Mouse (Mus musculus) intestine, embryonic 16.5 days (tissue): ENCODE measurements around the gene Slc29a1. TPM values are rescaled to one million over a fixed set of nuclear protein-coding genes. Genes with fewer than 3 reads are reported as not detected.
"Not testable (repeated sequence)": the region's sequence is repeated elsewhere in the genome, so short reads cannot be mapped to it uniquely, and the experiment has no call there.

Experiments used
- ATAC-seq: fragments of 200-750 bp; cut with Nextera tagmentation; 2 replicates; pipeline ENCODE4 v1.8.0; 2017; ENCODE audit warnings: moderate TSS enrichment, moderate library complexity
- H3K27ac ChIP-seq: fragments of 300-500 bp; sonication (generic); 2 replicates; pipeline ENCODE4 v1.5.1; 2014; ENCODE audit warnings: mild to moderate bottlenecking, low read length
- H3K27me3 ChIP-seq: fragments of 300-500 bp; sonication (generic); replicated peaks from 2 replicates; pipeline ENCODE4 v1.6.1; 2014; ENCODE audit warnings: low read length, control low read depth, mixed read lengths; ENCODE audit not compliant: control insufficient read depth, insufficient read depth
- H3K36me3 ChIP-seq: fragments of 300-500 bp; sonication (generic); 2 replicates; pipeline ENCODE4 v1.6.1; 2014; ENCODE audit warnings: low read length, control low read depth; ENCODE audit not compliant: control insufficient read depth, insufficient read depth
- H3K4me1 ChIP-seq: fragments of 300-500 bp; sonication (generic); 2 replicates; pipeline ENCODE4 v1.6.1; 2014; ENCODE audit warnings: low read length, control low read depth, mixed read lengths; ENCODE audit not compliant: control insufficient read depth, insufficient read depth
- H3K4me2 ChIP-seq: fragments of 300-500 bp; sonication (generic); 2 replicates; pipeline ENCODE4 v1.6.1; 2014; ENCODE audit warnings: low read depth, low read length, control low read depth
- H3K4me3 ChIP-seq: fragments of 300-500 bp; sonication (generic); 2 replicates; pipeline ENCODE4 v1.5.1; 2014; ENCODE audit warnings: mild to moderate bottlenecking, low read length
- H3K9ac ChIP-seq: fragments of 300-500 bp; sonication (generic); 2 replicates; pipeline ENCODE4 v1.6.1; 2014; ENCODE audit warnings: low read depth, low read length
- H3K9me3 ChIP-seq: fragments of 300-500 bp; sonication (generic); 2 replicates; pipeline ENCODE4 v1.6.1; 2016; ENCODE audit warnings: low read length, control low read depth; ENCODE audit not compliant: control insufficient read depth
- WGBS: fragments of 180-500 bp; shearing (Covaris S2); extraction: QIAGEN DNeasy Blood & Tissue Kit; methylation state at CpG from one replicate; pipeline ENCODE4 v1.1.7; 2014; 5-methylcytosine and 5-hydroxymethylcytosine counted together
- polyA plus RNA-seq: library from polyadenylated mRNA; unstranded; fragments of >200 nt; fragmentation: Nextera tagmentation; extraction: Ambion mirVana; gene quantifications from 2 replicates; pipeline ENCODE4 v1.2.1, GENCODE M21; 2015

The Slc29a1 gene
- polyA plus RNA-seq, 1 experiment from 2014 or later: 83.1 TPM

DNA sequence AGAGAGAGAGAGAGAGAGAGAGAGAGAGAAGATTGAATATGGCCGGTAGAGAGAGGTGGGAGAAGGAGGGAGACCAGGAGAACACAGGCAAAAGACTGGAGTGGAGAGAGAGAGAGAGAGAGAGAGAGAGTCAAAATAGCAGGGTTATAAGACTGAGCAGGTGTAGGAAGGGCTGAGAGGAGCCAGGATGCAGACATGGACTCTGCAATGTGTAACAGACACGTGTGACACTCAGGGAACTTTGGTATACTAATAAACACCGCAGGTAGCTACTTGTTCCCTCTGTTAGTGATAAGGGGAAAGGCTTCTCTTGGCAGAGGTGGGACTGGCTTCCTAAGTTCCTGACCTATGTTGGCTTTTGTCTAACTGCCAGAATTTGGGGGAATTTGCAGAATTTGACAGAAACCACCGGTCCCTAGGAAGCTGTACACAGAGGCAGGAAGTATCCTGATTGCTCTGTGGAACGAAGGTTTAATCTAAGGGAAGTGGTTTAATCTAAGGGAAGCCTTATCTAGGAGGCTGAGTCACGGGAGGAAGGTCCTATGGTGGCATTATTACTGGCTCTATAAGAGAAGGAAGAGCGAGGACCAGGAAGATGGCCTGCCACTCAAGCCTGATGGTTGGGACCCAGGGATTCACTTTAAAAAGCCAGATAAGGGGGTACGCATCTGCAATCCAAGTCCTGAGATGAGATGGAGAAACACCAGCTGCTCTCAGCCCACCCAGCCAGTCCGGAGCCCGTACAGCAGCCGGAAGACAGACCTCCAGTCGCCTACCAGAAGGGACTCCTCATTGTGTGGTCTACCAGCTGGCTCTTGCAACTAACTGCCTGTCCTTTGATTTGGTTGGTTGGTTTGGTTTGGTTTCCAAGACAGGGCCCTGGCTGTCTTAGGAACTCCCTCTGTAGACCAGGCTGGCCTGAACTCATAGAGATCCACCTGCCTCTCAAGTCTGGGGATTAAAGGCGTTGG lies 29.8 kb upstream of the Slc29a1 start:
- H3K9me3 ChIP-seq: no peaks in the 10 kb centered on the region
- peaks cover 21% of the 10 kb centered on the region for H3K4me1 ChIP-seq
- H3K27me3 ChIP-seq: no peaks in the 10 kb centered on the region
- H3K4me3 ChIP-seq: no peak overlapping the region; the same call in 1 of the 2 replicates
- ATAC-seq: peak; percentile 54
- no peaks in the 10 kb centered on the region for H3K36me3 ChIP-seq
- WGBS: 41% methylated on average over 13 of the region's 13 CpGs
- peak overlapping the region; percentile 55 for H3K27ac ChIP-seq
- peak overlapping the region; percentile 89 for H3K4me2 ChIP-seq
- H3K9ac ChIP-seq: peak overlapping the region; percentile 69; the same call in 1 of the 2 replicates

DNA sequence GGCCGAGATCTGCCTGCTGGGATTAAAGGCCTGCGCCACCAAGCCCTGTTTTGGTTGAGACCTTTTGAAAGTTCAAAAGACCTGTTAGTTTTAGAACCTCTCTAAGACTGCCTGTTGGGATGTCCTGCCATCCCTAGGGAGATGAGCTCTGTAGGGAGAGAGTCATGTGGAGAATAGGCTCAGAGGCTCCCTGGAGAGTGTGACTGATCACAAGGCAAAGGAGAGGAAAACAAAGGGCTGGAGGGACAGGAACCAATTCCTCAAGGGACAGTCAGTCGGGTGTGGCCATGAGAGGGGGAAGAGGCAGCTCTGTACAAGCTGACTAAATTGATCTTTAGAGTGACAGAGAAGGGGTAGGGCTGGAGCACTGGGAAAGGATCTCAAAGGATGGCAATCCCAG lies 28.8 kb upstream of the Slc29a1 start:
- WGBS: 44% methylated on average over 3 of the region's 3 CpGs
- ATAC-seq: no peak
- no peaks in the 10 kb centered on the region for H3K27me3 ChIP-seq

DNA sequence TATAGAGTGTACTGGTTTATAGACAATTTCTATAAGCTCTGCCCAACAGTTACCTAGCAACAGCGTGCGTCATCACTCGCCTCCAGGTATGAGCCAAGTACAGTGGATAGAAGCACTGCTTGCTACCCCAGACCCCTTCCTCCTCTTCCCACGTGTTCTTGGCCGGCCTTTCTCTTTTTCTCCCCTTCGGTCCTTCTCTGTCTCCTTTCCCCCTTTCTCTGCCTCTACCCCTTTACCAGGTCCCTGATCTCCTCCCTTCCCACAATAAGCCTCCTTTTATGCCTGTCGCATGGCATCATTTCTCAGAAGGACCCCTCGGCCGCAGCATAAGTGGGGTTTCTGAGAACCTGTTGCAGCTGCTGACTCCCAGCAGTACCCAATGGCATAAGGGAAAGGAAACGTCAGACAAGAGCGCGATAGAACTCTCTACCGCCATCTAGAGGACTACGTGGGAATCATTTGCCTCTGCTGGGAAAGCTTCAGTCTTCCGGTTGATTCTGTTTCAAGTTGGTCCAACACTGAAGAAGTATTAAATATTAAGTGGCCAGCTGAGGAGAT lies 27.2 kb upstream of the Slc29a1 start:
- Histone ChIP-seq H3K4me2 (peak overlapping the region; percentile 33; the same call in 1 of the 2 replicates), H3K27me3 (no peaks in the 10 kb centered on the region), H3K4me3 (no peak overlapping the region), H3K4me1 (peaks cover 21% of the 10 kb centered on the region), H3K9ac (no peak overlapping the region; the same call in 1 of the 2 replicates), H3K36me3 (no peaks in the 10 kb centered on the region), H3K9me3 (no peaks in the 10 kb centered on the region), H3K27ac (no peak overlapping the region)
- ATAC-seq: peak; percentile 25; the same call in 1 of the 2 replicates
- WGBS: 26% methylated on average over 15 of the region's 15 CpGs

More for the DNA sequence above, 28.8 kb upstream of the Slc29a1 start:
- Histone ChIP-seq H3K36me3 (no peaks in the 10 kb centered on the region), H3K9ac (no peak overlapping the region), H3K4me3 (no peak overlapping the region), H3K27ac (no peak overlapping the region), H3K4me2 (no peak overlapping the region), H3K4me1 (peaks cover 21% of the 10 kb centered on the region), H3K9me3 (no peaks in the 10 kb centered on the region)

DNA sequence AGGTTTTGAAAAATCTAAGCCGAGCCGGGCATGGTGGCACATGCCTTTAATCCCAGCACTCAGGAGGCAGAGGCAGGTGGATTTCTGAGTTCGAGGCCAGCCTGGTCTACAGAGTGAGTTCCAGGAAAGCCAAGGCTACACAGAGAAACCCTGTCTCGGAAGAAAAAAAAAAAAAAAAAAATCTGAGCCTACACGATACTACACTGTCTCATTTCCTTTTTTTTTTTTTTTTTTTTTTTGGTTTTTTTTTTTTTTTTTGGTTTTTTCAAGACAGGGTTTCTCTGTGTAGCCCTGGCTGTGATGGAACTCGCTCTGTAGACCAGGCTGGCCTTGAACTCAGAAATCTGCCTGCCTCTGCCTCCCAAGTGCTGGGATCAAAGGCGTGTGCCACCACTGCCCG lies 24.0 kb upstream of the Slc29a1 start:
- ATAC-seq, H3K36me3 ChIP-seq, H3K4me2 ChIP-seq, H3K9me3 ChIP-seq, H3K9ac ChIP-seq, H3K4me3 ChIP-seq, H3K4me1 ChIP-seq, H3K27ac ChIP-seq, H3K27me3 ChIP-seq: not testable (repeated sequence)
- 87% methylated on average over 8 of the region's 8 CpGs for WGBS

DNA sequence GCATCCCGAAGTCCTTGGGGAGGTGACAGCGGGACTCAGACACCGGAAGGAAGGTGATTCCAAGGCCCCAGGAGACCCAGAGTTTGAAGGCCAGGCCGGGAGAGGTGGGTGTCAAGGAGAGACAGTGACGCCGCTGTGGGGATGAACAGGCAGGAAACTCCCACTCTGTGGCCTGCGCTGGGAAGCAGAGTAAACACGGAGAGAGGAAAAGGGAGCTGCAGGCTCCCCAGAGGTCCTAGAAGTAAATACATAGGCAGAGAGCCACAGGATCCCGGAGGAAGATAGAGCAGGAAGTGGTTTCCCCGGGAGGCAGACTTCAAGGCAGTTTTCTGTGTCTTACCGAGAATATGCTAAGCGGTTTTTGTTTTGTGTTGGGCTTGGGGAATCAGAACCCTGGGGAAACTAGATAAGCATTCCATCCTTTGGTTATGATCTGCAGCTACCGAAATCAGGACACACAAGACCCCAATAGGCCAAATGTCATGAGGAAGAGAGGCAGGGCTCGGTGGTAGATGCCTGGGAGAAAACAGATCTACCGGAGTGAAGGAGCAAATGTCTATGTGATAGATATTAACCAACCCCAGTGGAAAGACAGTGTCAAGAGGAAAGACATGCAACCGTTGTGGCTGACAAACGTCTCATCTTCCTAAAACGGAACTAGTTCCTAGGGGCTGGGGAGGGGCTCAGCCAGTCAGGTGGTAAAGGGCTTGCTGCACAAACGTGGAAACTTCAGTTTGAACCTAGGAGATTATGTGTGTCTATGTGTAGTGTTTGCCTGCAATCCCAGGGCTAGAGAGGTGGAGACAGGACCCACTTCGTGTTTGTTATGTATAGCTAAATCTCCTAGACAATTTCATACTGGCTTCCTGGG lies 20.2 kb upstream of the Slc29a1 start:
- Histone ChIP-seq H3K9me3 (no peaks in the 10 kb centered on the region), H3K9ac (peak overlapping the region; percentile 65), H3K4me2 (peak overlapping the region; percentile 48), H3K4me1 (peaks cover 10% of the 10 kb centered on the region), H3K4me3 (peak overlapping the region; percentile 37), H3K27me3 (no peaks in the 10 kb centered on the region), H3K36me3 (no peaks in the 10 kb centered on the region), H3K27ac (peak overlapping the region; percentile 79)
- peak; percentile 60 for ATAC-seq
- 21% methylated on average over 20 of the region's 20 CpGs for WGBS

DNA sequence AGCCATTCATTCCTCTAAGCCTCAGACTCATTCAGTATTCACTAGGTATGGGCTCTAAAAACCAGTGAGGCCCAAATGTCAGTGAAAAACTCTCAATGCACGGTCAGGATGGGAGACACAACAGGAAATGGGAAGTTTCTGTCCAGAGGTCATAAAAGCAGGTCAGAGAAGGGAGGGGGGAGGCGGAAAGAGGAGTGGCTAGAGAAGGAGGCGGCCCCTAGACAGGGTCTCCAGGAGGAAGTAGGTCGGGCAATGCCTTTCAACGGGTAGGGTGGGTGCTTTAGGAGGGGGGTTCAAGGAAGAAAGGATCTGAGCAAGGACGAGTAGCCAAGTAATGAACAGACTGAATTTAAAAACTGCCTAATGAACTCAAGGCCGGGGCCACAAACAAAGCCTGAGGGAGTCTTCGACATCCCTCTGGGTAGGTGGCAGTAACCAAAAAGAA lies 19.6 kb upstream of the Slc29a1 start:
- Histone ChIP-seq H3K27me3 (no peaks in the 10 kb centered on the region), H3K4me2 (peak overlapping the region; percentile 48), H3K9me3 (no peaks in the 10 kb centered on the region), H3K4me1 (peaks cover 10% of the 10 kb centered on the region), H3K36me3 (no peaks in the 10 kb centered on the region), H3K9ac (peak overlapping the region; percentile 65), H3K4me3 (peak overlapping the region; percentile 37), H3K27ac (peak overlapping the region; percentile 79)
- WGBS: 12% methylated on average over 8 of the region's 8 CpGs
- peak; percentile 83 for ATAC-seq

DNA sequence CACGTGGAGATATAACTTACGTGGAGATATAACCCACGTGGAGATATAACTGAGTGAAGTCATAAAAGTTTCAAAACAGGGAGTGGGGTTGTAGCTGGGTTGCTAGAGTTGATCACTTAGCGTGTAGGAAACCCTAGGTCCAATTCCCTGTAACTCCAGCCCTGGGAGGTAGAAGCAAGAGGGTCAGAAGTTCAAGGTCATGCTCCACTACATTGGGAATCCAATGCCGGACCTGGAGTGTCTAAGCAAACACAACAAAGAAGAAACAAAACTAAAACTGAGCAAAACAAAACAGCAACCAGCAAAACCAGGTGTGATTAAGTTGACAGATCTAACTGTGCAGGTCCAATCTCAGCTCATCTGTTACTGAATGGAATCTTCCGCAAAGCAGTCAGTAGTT lies 18.2 kb upstream of the Slc29a1 start:
- peaks cover 10% of the 10 kb centered on the region for H3K4me1 ChIP-seq
- 85% methylated on average over 6 of the region's 6 CpGs for WGBS
- no peak overlapping the region for H3K27ac ChIP-seq
- no peak for ATAC-seq
- no peaks in the 10 kb centered on the region for H3K27me3 ChIP-seq
- no peak overlapping the region for H3K4me2 ChIP-seq
- no peaks in the 10 kb centered on the region for H3K9me3 ChIP-seq
- H3K9ac ChIP-seq: no peak overlapping the region
- no peaks in the 10 kb centered on the region for H3K36me3 ChIP-seq
- H3K4me3 ChIP-seq: no peak overlapping the region

DNA sequence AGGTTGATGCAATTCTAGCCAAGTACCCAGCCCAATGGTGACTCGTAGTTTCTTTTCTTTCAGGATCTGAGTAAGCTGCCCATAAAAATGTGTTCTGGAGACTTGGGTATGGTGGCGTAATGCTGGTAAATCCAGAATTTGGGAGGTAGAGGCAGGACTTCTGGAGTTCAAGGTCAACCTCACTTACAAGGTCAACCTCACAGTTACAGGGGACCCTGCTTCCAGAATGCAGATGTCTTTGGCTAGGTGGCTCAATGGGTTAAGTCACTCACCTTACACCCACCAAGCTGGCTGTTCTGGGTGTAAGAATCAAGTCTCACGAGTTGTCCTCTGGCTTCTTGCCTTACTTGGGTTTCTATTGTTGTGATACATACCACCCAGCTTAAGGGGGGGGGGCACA lies 17.3 kb upstream of the Slc29a1 start:
- H3K27ac ChIP-seq: no peak overlapping the region
- H3K4me2 ChIP-seq: no peak overlapping the region
- H3K4me3 ChIP-seq: no peak overlapping the region
- no peaks in the 10 kb centered on the region for H3K9me3 ChIP-seq
- no peak for ATAC-seq
- WGBS: 85% methylated on average over 3 of the region's 3 CpGs
- H3K27me3 ChIP-seq: no peaks in the 10 kb centered on the region
- H3K9ac ChIP-seq: no peak overlapping the region
- H3K36me3 ChIP-seq: no peaks in the 10 kb centered on the region
- H3K4me1 ChIP-seq: peaks cover 10% of the 10 kb centered on the region
